8 mouse cellular contexts compared by ENCODE assay signal in the genomic region with DNA sequence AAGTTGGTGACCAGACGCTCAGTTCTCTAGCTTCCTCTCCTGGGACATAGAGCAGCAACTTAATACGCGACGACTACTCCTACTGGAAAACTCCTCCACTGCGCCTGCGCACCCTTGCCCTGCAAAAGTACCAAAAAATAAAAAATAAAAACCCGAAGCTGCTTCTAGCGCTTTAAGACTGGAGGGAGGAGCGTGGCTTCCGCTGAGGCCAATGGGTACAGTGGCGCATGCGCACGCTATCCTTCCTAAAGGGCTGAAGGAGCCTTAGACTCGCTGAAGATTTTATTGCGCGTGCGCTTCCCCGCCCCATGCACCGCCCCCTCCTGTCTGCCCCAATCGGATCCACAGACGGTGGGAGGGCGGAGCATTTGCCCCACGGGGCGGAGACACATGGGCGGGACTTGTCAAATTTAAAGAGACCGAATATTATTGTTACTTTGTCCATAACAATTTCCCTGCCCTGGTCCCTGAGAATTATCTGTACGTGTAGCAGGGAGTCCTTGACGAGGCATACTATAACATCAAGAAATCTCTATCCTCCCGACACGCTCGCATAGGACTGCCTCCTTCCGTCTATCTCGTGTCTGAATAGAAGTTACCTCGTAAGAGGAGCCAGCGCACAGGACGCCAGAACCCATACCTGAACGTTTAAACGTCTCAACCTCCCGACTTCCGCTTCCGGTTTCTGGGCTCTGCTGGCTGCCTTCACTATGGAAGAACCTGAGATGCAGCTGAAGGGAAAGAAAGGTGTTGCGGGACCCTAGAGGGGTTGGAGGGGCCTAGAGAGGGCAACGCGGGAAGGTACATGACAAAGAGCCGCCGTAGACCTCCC. TPM values are rescaled to one million over a fixed set of nuclear protein-coding genes. Genes with fewer than 3 reads are reported as not detected.
DNase-seq lines count a peak whose midpoint lies in the region; ATAC-seq lines count a peak whose summit lies in the region.

A gene (minus strand): TSS at position 129 of the 832 bp plus-strand sequence.
A gene (plus strand): TSS at position 474 of the 832 bp plus-strand sequence.
A gene (plus strand): TSS at position 686 of the 832 bp plus-strand sequence.

- peaks cover 13 to 23% of the 10 kb centered on the region in 2 experiments for H3K4me1 ChIP-seq in heart, embryonic 14.5 days (ENCODE audit: control insufficient read depth in 2 of 2, insufficient read depth in 2 of 2, low read length in 2 of 2)
- peaks cover 33% of the 10 kb centered on the region for H3K4me1 ChIP-seq in liver, embryonic 13.5 days (replicated peaks)
- H3K4me1 ChIP-seq in stomach, embryonic 16.5 days (ENCODE audit: control insufficient read depth, insufficient read depth, low read length): peaks cover 15% of the 10 kb centered on the region

- peak; percentile 99 for DNase-seq in c-Kit-negative CD71-positive TER-119-positive erythroid progenitor cells, embryonic 14.5 days (ENCODE audit: low read depth, low spot score)
- DNase-seq in fibroblast of lung, adult 2 months (ENCODE audit: low read depth): peak; percentile 100
- peak; percentile 100 for DNase-seq in kidney, postnatal 14 days
- peak; percentile 98 for DNase-seq in liver, embryonic 13.5 days
- peak; percentile 96 for DNase-seq in neural tube, embryonic 10.5 days (ENCODE audit: extremely low spot score, low spot score)

- peak within 1 kb of the TSS; percentile 76 to 97 for H3K4me3 ChIP-seq in heart, embryonic 14.5 days (ENCODE audit: control insufficient read depth in 1 of 2, insufficient read depth in 1 of 2, low read depth in 1 of 2, low read length in 2 of 2)
- H3K4me3 ChIP-seq in liver, embryonic 13.5 days (replicated peaks): peak within 1 kb of the TSS; percentile 87
- peak within 1 kb of the TSS; percentile 65 for H3K4me3 ChIP-seq in stomach, embryonic 16.5 days (replicated peaks; ENCODE audit: low read length)

- peak within 1 kb of the TSS; percentile 84 for H3K9ac ChIP-seq in heart, embryonic 14.5 days (ENCODE audit: low read length)
- H3K9ac ChIP-seq in liver, embryonic 13.5 days: peak within 1 kb of the TSS; percentile 83
- H3K9ac ChIP-seq in stomach, embryonic 16.5 days (ENCODE audit: low read length): peak within 1 kb of the TSS; percentile 78

- peak within 1 kb of the TSS; percentile 81 to 83 for H3K27ac ChIP-seq in heart, embryonic 14.5 days (replicated peaks in 1 of 2; ENCODE audit: control insufficient read depth in 1 of 2, insufficient read depth in 1 of 2, low read depth in 2 of 2, low read length in 2 of 2)
- peak within 1 kb of the TSS; percentile 92 for H3K27ac ChIP-seq in liver, embryonic 13.5 days
- peak within 1 kb of the TSS; percentile 78 for H3K27ac ChIP-seq in stomach, embryonic 16.5 days (ENCODE audit: low read length)

- peaks cover 53% of the 10 kb centered on the region for H3K36me3 ChIP-seq in heart, embryonic 14.5 days (ENCODE audit: control insufficient read depth, insufficient read depth, low read length)
- H3K36me3 ChIP-seq in liver, embryonic 13.5 days: peaks cover 47% of the 10 kb centered on the region
- peaks cover 7% of the 10 kb centered on the region; the same call in 1 of the 2 replicates for H3K36me3 ChIP-seq in stomach, embryonic 16.5 days (ENCODE audit: control insufficient read depth, insufficient read depth, low read length)

- no peaks in the 10 kb centered on the region for H3K27me3 ChIP-seq in heart, embryonic 14.5 days (ENCODE audit: control insufficient read depth, insufficient read depth, low read length)
- H3K27me3 ChIP-seq in liver, embryonic 13.5 days: no peaks in the 10 kb centered on the region
- H3K27me3 ChIP-seq in stomach, embryonic 16.5 days (ENCODE audit: control insufficient read depth, insufficient read depth, low read length): no peaks in the 10 kb centered on the region

- WGBS in heart, embryonic 14.5 days: under 1% methylated on average over 46 of the region's 46 CpGs
- WGBS in liver, embryonic 13.5 days (ENCODE audit: insufficient replicate concordance): under 1% methylated on average over 46 of the region's 46 CpGs
- under 1% methylated on average over 46 of the region's 46 CpGs for WGBS in stomach, embryonic 16.5 days

- H3K9me3 ChIP-seq in heart, embryonic 14.5 days (ENCODE audit: control insufficient read depth, low read length): no peaks in the 10 kb centered on the region
- no peaks in the 10 kb centered on the region for H3K9me3 ChIP-seq in liver, embryonic 13.5 days (replicated peaks)
- no peaks in the 10 kb centered on the region for H3K9me3 ChIP-seq in stomach, embryonic 16.5 days (replicated peaks; ENCODE audit: control insufficient read depth, low read length)

- H3K4me2 ChIP-seq in heart, embryonic 14.5 days (ENCODE audit: low read length): peak within 1 kb of the TSS; percentile 81
- peak within 1 kb of the TSS; percentile 79 for H3K4me2 ChIP-seq in liver, embryonic 13.5 days
- peak within 1 kb of the TSS; percentile 70 for H3K4me2 ChIP-seq in stomach, embryonic 16.5 days (ENCODE audit: low read depth, low read length)

- peak; percentile 89 for ATAC-seq in CD4-positive, CD25-positive, alpha-beta regulatory T cell, adult 4 months
- ATAC-seq in heart, embryonic 14.5 days (ENCODE audit: insufficient number of reproducible peaks, insufficient read depth, low FRiP score, low read depth): peak; percentile 97
- peak; percentile 96 for ATAC-seq in liver, embryonic 13.5 days (ENCODE audit: low read depth)
- peak; percentile 98 for ATAC-seq in stomach, embryonic 16.5 days (ENCODE audit: insufficient read depth, low FRiP score)

RNA-seq across cellular contexts. Expression of the first gene that starts in this region (rescaled TPM):
- polyA plus RNA-seq in CD4-positive, CD25-positive, alpha-beta regulatory T cell, adult 4 months (2017; shearing (Covaris generic)): 10 to 100 TPM; 67.2 to 81.8 TPM
- polyA plus RNA-seq in heart, embryonic 14.5 days (2014; fragmentation: Nextera tagmentation; extraction: Ambion mirVana): 18.1 and 21.0 TPM in 2 replicates
- 6.6 and 7.1 TPM in 2 replicates for polyA plus RNA-seq in liver, embryonic 13.5 days (2015; fragmentation: Nextera tagmentation; extraction: Ambion mirVana)
- 14.5 and 17.1 TPM in 2 replicates for polyA plus RNA-seq in stomach, embryonic 16.5 days (2015; fragmentation: Nextera tagmentation; extraction: Ambion mirVana)

RNA-seq across cellular contexts. Expression of the second gene that starts in this region (rescaled TPM):
- polyA plus RNA-seq in CD4-positive, CD25-positive, alpha-beta regulatory T cell, adult 4 months (2017; shearing (Covaris generic)): 10 to 100 TPM; 76.8 to 91.1 TPM
- polyA plus RNA-seq in heart, embryonic 14.5 days (2014; fragmentation: Nextera tagmentation; extraction: Ambion mirVana): 46.7 and 50.3 TPM in 2 replicates
- 25.0 and 25.8 TPM in 2 replicates for polyA plus RNA-seq in liver, embryonic 13.5 days (2015; fragmentation: Nextera tagmentation; extraction: Ambion mirVana)
- polyA plus RNA-seq in stomach, embryonic 16.5 days (2015; fragmentation: Nextera tagmentation; extraction: Ambion mirVana): 38.0 and 42.8 TPM in 2 replicates

RNA-seq across cellular contexts. Expression of the third gene that starts in this region (rescaled TPM):
- 1 to 10 TPM in 1 of 2 experiments, not detected in 1; 1.5 TPM for polyA plus RNA-seq in CD4-positive, CD25-positive, alpha-beta regulatory T cell, adult 4 months (2017; shearing (Covaris generic))
- 0.22 TPM in 1 of 2 replicates, not detected in the other for polyA plus RNA-seq in heart, embryonic 14.5 days (2014; fragmentation: Nextera tagmentation; extraction: Ambion mirVana)
- 0.08 and 0.17 TPM in 2 replicates for polyA plus RNA-seq in liver, embryonic 13.5 days (2015; fragmentation: Nextera tagmentation; extraction: Ambion mirVana)
- polyA plus RNA-seq in stomach, embryonic 16.5 days (2015; fragmentation: Nextera tagmentation; extraction: Ambion mirVana): 0.25 TPM in 2 replicates

Comparison
In these comparisons a context has a peak if more than half of its experiments do, and no peak if none do; other contexts are left out.
1. Peak in every context shown above with its lines: DNase-seq, ATAC-seq, H3K4me3 ChIP-seq and H3K27ac ChIP-seq.